Mouse (Mus musculus): ENCODE measurements around the gene Tmem63b.

DNA sequence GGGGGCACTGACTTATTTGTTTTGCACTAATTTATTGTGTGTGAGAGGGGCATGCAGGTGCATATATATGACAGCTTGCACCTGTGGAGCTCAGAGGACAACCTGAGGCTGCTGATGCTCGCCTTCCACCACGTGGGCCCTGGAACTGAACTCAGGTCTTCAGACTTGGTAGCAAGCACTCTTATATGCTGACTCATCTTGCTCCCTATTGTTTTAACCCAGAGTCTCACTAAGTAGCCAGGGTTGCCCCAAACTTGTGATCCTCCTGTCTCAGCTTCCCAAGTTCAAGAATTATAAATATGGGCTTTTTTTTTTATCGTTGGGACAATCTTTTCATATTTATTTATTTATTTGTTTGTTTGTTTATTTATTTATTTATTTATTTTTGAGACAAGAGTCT, 55.7 kb downstream of the Tmem63b start:
- TF ChIP-seq POLR2A (IDR thresholded peaks at IDR 0.05; ENCODE audit: control insufficient read depth, extremely low read depth, insufficient read depth, low read length, poor library complexity) (no peak), CTCF (IDR thresholded peaks at IDR 0.05; ENCODE audit: borderline replicate concordance, control insufficient read depth, extremely low read depth, insufficient read depth, low read length, poor library complexity) (no peak)
